Mouse (Mus musculus) ES-Bruce4 (cell line): ENCODE measurements around the gene Krt81.

ENCODE experiments used
- CTCF ChIP-seq: IDR thresholded peaks from one replicate; pipeline ENCODE4 v1.8.1; 2011; ENCODE audit warnings: low read depth, low read length
- EP300 ChIP-seq: IDR thresholded peaks from 2 replicates; pipeline ENCODE4 v1.6.1; 2011; ENCODE audit warnings: low read depth, low read length; ENCODE audit not compliant: insufficient read depth
- POLR2A ChIP-seq: IDR thresholded peaks from one replicate; pipeline ENCODE4 v1.8.1; 2011; ENCODE audit warnings: low read length; ENCODE audit not compliant: insufficient read depth

GRCm38 (mm10) chr15:101458361-101458930 is 5.1 kb downstream of the Krt81 start:
- no peak for TF ChIP-seq EP300
- TF ChIP-seq POLR2A, result no peak
- TF ChIP-seq CTCF, result no peak
